In genomic region chr14:79335613-79336012, GRCm38 (mm10) we compare ENCODE assay signal across 17 mouse cellular contexts. TPM values are rescaled to one million over a fixed set of nuclear protein-coding genes. Genes with fewer than 3 reads are reported as not detected.
DNase-seq lines count a peak whose midpoint lies in the region; TF ChIP-seq lines count a peak whose summit lies in the region.
"Had no signal": no experiment of that assay in that cellular context is flagged by ENCODE, and none has a peak within 500 bp of the region (broad histone marks: within the 10 kb centered on the region; RNA-seq: fewer than 3 reads in every experiment).

No protein-coding gene starts in this region.

- DNase-seq in heart, adult 11 months = peak; percentile 72
- no peak for DNase-seq in heart, postnatal 36 days
- DNase-seq in embryo, embryonic 10 days (ENCODE audit: low spot score) = no peak
- DNase-seq: adrenal gland, adult 2 months; adrenal gland, adult 8-10 months; adrenal gland, postnatal 10 days; adrenal gland, postnatal 14 days; adrenal gland, postnatal 25 days; adrenal gland, postnatal 36 days; B cell, adult 2 months; cerebellum, adult 11 months; cerebellum, adult 11-12 months; cerebellum, adult 18-20 months had no signal

- H3K27me3 ChIP-seq in myocyte (ENCODE audit: control insufficient read depth, insufficient read depth, insufficient read length) = no peaks in the 10 kb centered on the region
- H3K27me3 ChIP-seq: CH12.LX, Patski had no signal

- H3K4me3 ChIP-seq in myocyte = no peak overlapping the region

- TF ChIP-seq POLR2A in myocyte (IDR thresholded peaks at IDR 0.05; ENCODE audit: insufficient read length, low read depth) = no peak

- no peak overlapping the region for H3ac ChIP-seq in myocyte (ENCODE audit: control insufficient read depth, insufficient read length)

- intact Hi-C loops in heart, postnatal 36 days (cut with DNase I) = no loop called here

- H3K79me2 ChIP-seq in myocyte (ENCODE audit: control insufficient read depth, insufficient read depth) = no peaks in the 10 kb centered on the region

- no peak overlapping the region for H3K4me2 ChIP-seq in myocyte (ENCODE audit: low read depth)

- peaks cover 41% of the 10 kb centered on the region for H3K36me3 ChIP-seq in myocyte (ENCODE audit: control insufficient read depth, insufficient read depth)

TF ChIP-seq in myocyte, 11 proteins besides CTCF, POLR2A, EP300 and RAD21:
- no peak for TF ChIP-seq POLR2AphosphoS2 (IDR thresholded peaks at IDR 0.05; ENCODE audit: insufficient read length, low read depth)
- peak in 2 of 3 experiments; percentile 45 to 64 for TF ChIP-seq MYOG (IDR thresholded peaks at IDR 0.05; ENCODE audit: control insufficient read depth in 1 of 3, insufficient read depth in 1 of 3, insufficient read length in 2 of 3, low read depth in 2 of 3)
- TF ChIP-seq MYOD1 (IDR thresholded peaks at IDR 0.05; ENCODE audit: control insufficient read depth in 1 of 3, insufficient read length in 2 of 3, low read depth in 2 of 3) = peak in 2 of 3 experiments; percentile 64 to 79
TF ChIP-seq in myocyte: peak in this region for 2.

RNA-seq across cellular contexts. Expression of gene Rgcc, which starts 34.2 kb away (rescaled TPM):
- total RNA-seq in heart, postnatal 36 days (2021) = 10 to 100 TPM; 54.7 to 54.8 TPM
- 6.0 TPM for polyA plus RNA-seq in myocyte (2012; fragmentation: generic; extraction: Trizol)
- total RNA-seq: G1E had no signal
- polyA plus RNA-seq: G1E had no signal

RNA-seq across cellular contexts. Expression of gene Naa16, which starts 55.0 kb away (rescaled TPM):
- total RNA-seq in heart, postnatal 36 days (2021) = 10 to 100 TPM; 10.8 to 11.2 TPM
- 3.6 TPM for polyA plus RNA-seq in myocyte (2012; fragmentation: generic; extraction: Trizol)
